Mouse (Mus musculus): ENCODE results near the gene Alcam. TPM values are rescaled to one million over a fixed set of nuclear protein-coding genes. Genes with fewer than 3 reads are reported as not detected.

The Alcam gene
- total and polyA plus RNA-seq, 2 experiments from 2014 or later: 40.3 to 154 TPM

DNA sequence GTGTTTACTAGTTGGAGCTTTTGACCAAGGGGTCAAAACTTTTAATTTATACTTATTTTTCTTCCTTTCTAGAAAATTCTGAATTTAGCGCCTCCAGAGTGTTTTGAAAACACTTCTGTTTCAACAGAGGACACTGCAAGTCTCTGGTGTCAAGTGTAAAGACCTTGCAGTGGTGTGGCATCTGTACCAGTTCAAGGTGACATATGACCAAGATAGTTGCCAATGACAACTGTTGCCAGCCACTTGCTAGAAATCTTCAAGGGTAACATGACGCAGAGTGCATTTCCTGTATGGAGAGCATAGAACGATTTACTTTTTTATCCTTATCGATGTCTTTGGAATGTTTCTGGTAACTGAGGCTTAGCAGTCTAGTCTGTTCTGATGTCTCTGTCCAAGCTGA lies 119.8 kb downstream of the Alcam start:
- H3K4me2 ChIP-seq (ENCODE audit: low read depth, low read length, poor library complexity, severe bottlenecking): no peak overlapping the region
- H3K27me3 ChIP-seq (ENCODE audit: insufficient read depth, low read length): no peaks in the 10 kb centered on the region
- no peaks in the 10 kb centered on the region for H3K4me1 ChIP-seq (ENCODE audit: insufficient read depth, low read length)
- DNase-seq (ENCODE audit: low spot score) (no peak), ATAC-seq (ENCODE audit: low FRiP score) (no peak)
- H3K9ac ChIP-seq (replicated peaks; ENCODE audit: low read length, poor library complexity, severe bottlenecking): no peak overlapping the region
- 78% methylated on average over 4 of the region's 4 CpGs for WGBS
- H3K9me3 ChIP-seq (ENCODE audit: low read length): no peaks in the 10 kb centered on the region
- no peaks in the 10 kb centered on the region for H3K36me3 ChIP-seq (ENCODE audit: insufficient read depth, low read length)
- TF ChIP-seq CTCF (IDR thresholded peaks at IDR 0.05): no peak
- H3K4me3 ChIP-seq (ENCODE audit: low read depth, low read length): no peak overlapping the region
- no peak overlapping the region for H3K27ac ChIP-seq (ENCODE audit: low read depth, low read length)

DNA sequence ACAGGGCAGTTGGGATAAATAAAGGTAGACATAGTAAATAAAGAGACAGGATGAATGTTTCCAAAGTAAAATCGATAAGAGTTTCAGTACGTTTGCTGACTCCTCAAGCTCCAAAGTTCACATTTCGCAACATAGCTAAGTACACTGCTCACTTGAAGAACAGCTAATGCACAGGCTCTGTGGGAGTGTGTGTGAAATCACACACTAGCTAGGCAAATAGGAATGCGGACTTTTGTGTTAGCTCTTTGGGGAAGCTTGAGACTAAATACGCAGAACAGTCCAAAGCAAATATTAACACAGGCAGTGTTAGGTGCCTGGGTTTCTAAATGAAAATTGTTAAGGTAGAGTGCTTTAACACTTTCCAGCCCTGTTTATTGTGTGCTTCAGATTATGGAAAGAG lies 120.2 kb downstream of the Alcam start:
- no peak overlapping the region for H3K4me3 ChIP-seq (ENCODE audit: low read depth, low read length)

DNA sequence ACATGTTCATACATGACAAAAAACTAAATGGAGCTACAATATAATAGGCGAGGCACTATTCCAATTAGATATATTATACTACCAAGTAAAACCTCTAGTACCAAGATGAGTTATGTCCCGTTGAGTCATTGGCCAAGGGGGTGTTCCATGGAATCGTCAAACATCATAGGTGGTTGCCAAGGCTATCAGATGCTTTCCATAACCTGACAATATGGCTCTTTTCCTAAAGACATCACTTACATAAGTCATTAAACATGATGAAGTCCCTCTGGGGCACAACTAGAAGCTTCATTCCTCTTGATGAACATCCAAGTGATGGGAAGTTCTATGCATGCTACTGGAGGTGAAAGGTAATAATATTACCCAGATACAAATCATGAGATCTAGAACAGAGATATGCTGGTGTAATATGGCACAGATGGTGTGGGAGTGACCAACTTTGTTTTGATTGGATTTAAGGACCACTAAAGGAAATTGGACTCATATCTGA lies 122.5 kb downstream of the Alcam start:
- Histone ChIP-seq H3K9ac (replicated peaks; ENCODE audit: low read length, poor library complexity, severe bottlenecking) (no peak overlapping the region), H3K27me3 (ENCODE audit: insufficient read depth, low read length) (no peaks in the 10 kb centered on the region), H3K4me3 (ENCODE audit: low read depth, low read length) (no peak overlapping the region), H3K36me3 (ENCODE audit: insufficient read depth, low read length) (no peaks in the 10 kb centered on the region), H3K9me3 (ENCODE audit: low read length) (no peaks in the 10 kb centered on the region), H3K4me2 (ENCODE audit: low read depth, low read length, poor library complexity, severe bottlenecking) (no peak overlapping the region), H3K27ac (ENCODE audit: low read depth, low read length) (no peak overlapping the region), H3K4me1 (ENCODE audit: insufficient read depth, low read length) (no peaks in the 10 kb centered on the region)
- TF ChIP-seq CTCF (IDR thresholded peaks at IDR 0.05): no peak
- ATAC-seq (ENCODE audit: low FRiP score): no peak
- 94% methylated on average over 3 of the region's 3 CpGs for WGBS
- no peak for DNase-seq (ENCODE audit: low spot score)

More for the DNA sequence above, 120.2 kb downstream of the Alcam start:
- Histone ChIP-seq H3K36me3 (ENCODE audit: insufficient read depth, low read length) (no peaks in the 10 kb centered on the region), H3K27me3 (ENCODE audit: insufficient read depth, low read length) (no peaks in the 10 kb centered on the region), H3K4me2 (ENCODE audit: low read depth, low read length, poor library complexity, severe bottlenecking) (no peak overlapping the region), H3K9ac (replicated peaks; ENCODE audit: low read length, poor library complexity, severe bottlenecking) (no peak overlapping the region), H3K9me3 (ENCODE audit: low read length) (no peaks in the 10 kb centered on the region), H3K4me1 (ENCODE audit: insufficient read depth, low read length) (no peaks in the 10 kb centered on the region), H3K27ac (ENCODE audit: low read depth, low read length) (no peak overlapping the region)
- DNase-seq (ENCODE audit: low spot score): no peak
- 85% methylated on average over 5 of the region's 5 CpGs for WGBS
- no peak for TF ChIP-seq CTCF (IDR thresholded peaks at IDR 0.05)
- ATAC-seq (ENCODE audit: low FRiP score): no peak

DNA sequence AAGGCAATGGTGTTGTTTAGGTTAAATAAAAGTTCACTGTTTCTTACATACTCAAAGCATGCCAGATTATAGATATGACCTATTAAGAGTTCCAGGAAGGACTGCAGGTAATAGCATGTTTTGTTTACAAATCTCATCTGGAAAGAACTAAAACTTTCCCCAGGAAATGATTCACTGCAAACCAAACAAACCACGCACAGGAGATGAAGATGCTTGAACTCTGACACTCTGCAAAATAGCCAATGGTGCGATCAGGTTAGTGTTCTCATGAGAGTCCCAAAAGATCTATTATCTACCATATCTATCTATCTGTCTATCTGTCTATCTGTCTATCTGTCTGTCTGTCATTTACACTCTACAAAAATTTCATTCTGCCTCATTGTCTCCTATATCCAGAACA lies 124.5 kb downstream of the Alcam start:
- no peak overlapping the region for H3K4me3 ChIP-seq (ENCODE audit: low read depth, low read length)
- DNase-seq (ENCODE audit: low spot score) (no peak), ATAC-seq (ENCODE audit: low FRiP score) (no peak)
- H3K36me3 ChIP-seq (ENCODE audit: insufficient read depth, low read length): no peaks in the 10 kb centered on the region
- H3K4me1 ChIP-seq (ENCODE audit: insufficient read depth, low read length): no peaks in the 10 kb centered on the region
- H3K9ac ChIP-seq (replicated peaks; ENCODE audit: low read length, poor library complexity, severe bottlenecking): no peak overlapping the region
- WGBS: 89% methylated on average over 2 of the region's 2 CpGs
- TF ChIP-seq CTCF (IDR thresholded peaks at IDR 0.05): no peak
- H3K27me3 ChIP-seq (ENCODE audit: insufficient read depth, low read length): no peaks in the 10 kb centered on the region
- H3K27ac ChIP-seq (ENCODE audit: low read depth, low read length): no peak overlapping the region
- no peaks in the 10 kb centered on the region for H3K9me3 ChIP-seq (ENCODE audit: low read length)
- no peak overlapping the region for H3K4me2 ChIP-seq (ENCODE audit: low read depth, low read length, poor library complexity, severe bottlenecking)

DNA sequence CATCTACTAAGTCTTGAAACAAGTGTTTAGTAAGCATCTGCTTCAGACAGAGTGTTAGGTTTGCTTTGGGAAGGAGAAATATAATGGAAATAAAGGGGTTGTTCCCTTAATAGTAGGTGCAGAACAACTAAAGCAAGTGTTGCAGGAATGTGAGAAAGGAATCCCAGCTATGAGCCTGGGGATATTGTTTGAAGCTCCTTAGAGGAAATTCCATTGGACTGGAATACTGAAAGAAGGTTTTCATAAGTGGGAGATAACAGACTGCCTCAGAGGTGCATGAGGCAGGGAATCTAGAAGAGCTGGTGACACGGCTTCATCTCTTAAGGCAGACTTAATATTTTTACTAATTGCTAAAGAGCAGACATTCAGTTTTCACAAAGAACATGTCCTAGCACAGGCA lies 134.6 kb downstream of the Alcam start:
- no peaks in the 10 kb centered on the region for H3K9me3 ChIP-seq (ENCODE audit: low read length)
- no peaks in the 10 kb centered on the region for H3K36me3 ChIP-seq (ENCODE audit: insufficient read depth, low read length)
- no peaks in the 10 kb centered on the region for H3K4me1 ChIP-seq (ENCODE audit: insufficient read depth, low read length)
- H3K27me3 ChIP-seq (ENCODE audit: insufficient read depth, low read length): no peaks in the 10 kb centered on the region
- no peak overlapping the region for H3K27ac ChIP-seq (ENCODE audit: low read depth, low read length)
- H3K4me3 ChIP-seq (ENCODE audit: low read depth, low read length): no peak overlapping the region
- no peak overlapping the region for H3K4me2 ChIP-seq (ENCODE audit: low read depth, low read length, poor library complexity, severe bottlenecking)
- ATAC-seq (ENCODE audit: low FRiP score) (no peak), DNase-seq (ENCODE audit: low spot score) (no peak)
- no peak overlapping the region for H3K9ac ChIP-seq (replicated peaks; ENCODE audit: low read length, poor library complexity, severe bottlenecking)
- TF ChIP-seq CTCF (IDR thresholded peaks at IDR 0.05): no peak
- 80% methylated on average over 1 of the region's 1 CpGs for WGBS

DNA sequence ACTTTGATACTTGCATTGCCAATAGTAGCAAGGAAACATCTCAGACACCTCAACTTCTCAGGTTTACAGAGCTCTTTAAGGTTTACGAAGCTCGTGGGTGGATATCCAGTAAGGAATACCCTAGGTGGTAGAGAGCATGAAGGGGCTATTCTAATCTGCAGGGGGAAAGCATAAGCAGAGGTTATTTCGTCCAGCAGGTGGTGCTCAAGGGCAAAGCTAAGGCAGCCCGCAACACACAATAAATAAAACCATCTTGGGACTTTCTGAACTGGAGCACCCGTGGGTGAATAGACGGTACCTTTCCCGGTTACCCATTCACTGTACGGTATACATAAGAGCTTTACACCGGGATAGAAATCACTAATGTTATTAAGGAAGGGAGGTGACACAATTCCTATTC lies 142.8 kb downstream of the Alcam start:
- Histone ChIP-seq H3K36me3 (ENCODE audit: insufficient read depth, low read length) (no peaks in the 10 kb centered on the region), H3K9me3 (ENCODE audit: low read length) (no peaks in the 10 kb centered on the region), H3K27me3 (ENCODE audit: insufficient read depth, low read length) (no peaks in the 10 kb centered on the region), H3K9ac (replicated peaks; ENCODE audit: low read length, poor library complexity, severe bottlenecking) (no peak overlapping the region), H3K4me2 (ENCODE audit: low read depth, low read length, poor library complexity, severe bottlenecking) (no peak overlapping the region), H3K27ac (ENCODE audit: low read depth, low read length) (no peak overlapping the region), H3K4me3 (ENCODE audit: low read depth, low read length) (no peak overlapping the region), H3K4me1 (ENCODE audit: insufficient read depth, low read length) (no peaks in the 10 kb centered on the region)
- WGBS: 19% methylated on average over 9 of the region's 9 CpGs
- peak; percentile 81 for TF ChIP-seq CTCF (IDR thresholded peaks at IDR 0.05)
- DNase-seq (ENCODE audit: low spot score): peak; percentile 77
- ATAC-seq (ENCODE audit: low FRiP score): no peak
